Comparison of ENCODE assay signal across 30 mouse cellular contexts in genomic region chr12:111266592-111266991, GRCm38 (mm10). TPM values are rescaled to one million over a fixed set of nuclear protein-coding genes. Genes with fewer than 3 reads are reported as not detected.
DNase-seq lines count a peak whose midpoint lies in the region; ATAC-seq and TF ChIP-seq lines count a peak whose summit lies in the region.
"Had no signal": no experiment of that assay in that cellular context is flagged by ENCODE, and none has a peak within 500 bp of the region (broad histone marks: within the 10 kb centered on the region; RNA-seq: fewer than 3 reads in every experiment).

No protein-coding gene starts in this region.

- peaks cover 83% of the 10 kb centered on the region for H3K4me1 ChIP-seq in G1E (ENCODE audit: insufficient read depth, low read depth, low read length)
- H3K4me1 ChIP-seq in liver, embryonic 13.5 days (replicated peaks): peaks cover 61% of the 10 kb centered on the region
- H3K4me1 ChIP-seq in liver, embryonic 16.5 days (ENCODE audit: control insufficient read depth, low read depth, low read length): peaks cover 41% of the 10 kb centered on the region
- peaks cover 5% of the 10 kb centered on the region for H3K4me1 ChIP-seq in midbrain, embryonic 13.5 days (replicated peaks)
- H3K4me1 ChIP-seq: forebrain, embryonic 15.5 days had no signal

- H3K4me3 ChIP-seq in G1E (ENCODE audit: low read depth, low read length): no peak overlapping the region
- no peak overlapping the region for H3K4me3 ChIP-seq in liver, embryonic 13.5 days (replicated peaks)
- no peak overlapping the region for H3K4me3 ChIP-seq in liver, embryonic 16.5 days (ENCODE audit: low read depth, low read length)
- no peak overlapping the region for H3K4me3 ChIP-seq in midbrain, embryonic 13.5 days (replicated peaks)
- H3K4me3 ChIP-seq: embryonic facial prominence, embryonic 10.5 days; embryonic facial prominence, embryonic 13.5 days; erythroblast, embryonic 14.5 days; forebrain, embryonic 12.5 days; forebrain, embryonic 15.5 days; heart, adult 2 months; heart, embryonic 10.5 days; heart, embryonic 13.5 days; hindbrain, embryonic 10.5 days; hindbrain, embryonic 13.5 days had no signal

- H3K4me2 ChIP-seq in liver, embryonic 13.5 days: peak overlapping the region; percentile 42
- H3K4me2 ChIP-seq in liver, embryonic 16.5 days (ENCODE audit: low read depth, low read length): peak overlapping the region; percentile 11; the same call in 1 of the 2 replicates
- no peak overlapping the region for H3K4me2 ChIP-seq in midbrain, embryonic 13.5 days (replicated peaks)
- H3K4me2 ChIP-seq: embryonic facial prominence, embryonic 13.5 days; forebrain, embryonic 12.5 days; forebrain, embryonic 15.5 days; heart, embryonic 13.5 days; hindbrain, embryonic 13.5 days had no signal

- peaks cover 11% of the 10 kb centered on the region; the same call in 1 of the 2 replicates for H3K27me3 ChIP-seq in G1E (ENCODE audit: insufficient read depth, low read length)
- H3K27me3 ChIP-seq in liver, embryonic 13.5 days: peaks cover 31% of the 10 kb centered on the region
- peaks cover 19% of the 10 kb centered on the region for H3K27me3 ChIP-seq in liver, embryonic 16.5 days (ENCODE audit: control insufficient read depth, insufficient read depth, low read depth, low read length)
- peaks cover 27% of the 10 kb centered on the region for H3K27me3 ChIP-seq in midbrain, embryonic 13.5 days
- H3K27me3 ChIP-seq: CH12.LX had no signal

- H3K27ac ChIP-seq in liver, embryonic 13.5 days: peak overlapping the region; percentile 79; the same call in 1 of the 2 replicates
- peak overlapping the region; percentile 46 for H3K27ac ChIP-seq in liver, embryonic 16.5 days (ENCODE audit: low read length)
- no peak overlapping the region for H3K27ac ChIP-seq in midbrain, embryonic 13.5 days
- H3K27ac ChIP-seq: embryonic facial prominence, embryonic 10.5 days; embryonic facial prominence, embryonic 13.5 days; forebrain, embryonic 12.5 days; forebrain, embryonic 15.5 days; heart, adult 2 months; heart, embryonic 10.5 days; heart, embryonic 13.5 days; hindbrain, embryonic 10.5 days; hindbrain, embryonic 13.5 days had no signal

- WGBS in liver, embryonic 13.5 days (ENCODE audit: insufficient replicate concordance): 28% methylated on average over 12 of the region's 12 CpGs
- 28% methylated on average over 12 of the region's 12 CpGs for WGBS in liver, embryonic 16.5 days (ENCODE audit: insufficient replicate concordance)
- 71% methylated on average over 12 of the region's 12 CpGs for WGBS in midbrain, embryonic 13.5 days

- ATAC-seq in G1E (ENCODE audit: extremely low read depth, insufficient number of reproducible peaks, low FRiP score, poor library complexity, severe bottlenecking): peak; percentile 77
- ATAC-seq in liver, embryonic 13.5 days (ENCODE audit: low read depth): peak; percentile 62
- ATAC-seq in liver, embryonic 16.5 days (ENCODE audit: low read depth): peak; percentile 52
- ATAC-seq in CD4-positive, CD25-positive, alpha-beta regulatory T cell, adult 4 months: no peak
- ATAC-seq in cerebellum, adult (ENCODE audit: insufficient number of reproducible peaks, low FRiP score, low TSS enrichment): no peak
- ATAC-seq in midbrain, embryonic 13.5 days: no peak
- ATAC-seq: forebrain, embryonic 15.5 days; hindbrain, embryonic 16.5 days had no signal

- H3K9ac ChIP-seq in liver, embryonic 13.5 days: no peak overlapping the region
- no peak overlapping the region for H3K9ac ChIP-seq in liver, embryonic 16.5 days (ENCODE audit: low read depth, low read length)
- H3K9ac ChIP-seq in midbrain, embryonic 13.5 days (replicated peaks): no peak overlapping the region
- H3K9ac ChIP-seq: embryonic facial prominence, embryonic 13.5 days; forebrain, embryonic 12.5 days; forebrain, embryonic 15.5 days; heart, embryonic 13.5 days; hindbrain, embryonic 13.5 days had no signal

- peaks cover 3% of the 10 kb centered on the region for H3K9me3 ChIP-seq in G1E (replicated peaks)
- H3K9me3 ChIP-seq in liver, embryonic 13.5 days (replicated peaks): no peaks in the 10 kb centered on the region
- no peaks in the 10 kb centered on the region for H3K9me3 ChIP-seq in liver, embryonic 16.5 days (replicated peaks; ENCODE audit: control insufficient read depth, low read length)
- no peaks in the 10 kb centered on the region for H3K9me3 ChIP-seq in midbrain, embryonic 13.5 days
- H3K9me3 ChIP-seq: embryonic facial prominence, embryonic 10.5 days; embryonic facial prominence, embryonic 13.5 days; forebrain, embryonic 12.5 days; forebrain, embryonic 15.5 days; heart, embryonic 10.5 days; heart, embryonic 13.5 days; hindbrain, embryonic 10.5 days; hindbrain, embryonic 13.5 days had no signal

- no peak for TF ChIP-seq CTCF in G1E (IDR thresholded peaks at IDR 0.05; ENCODE audit: low read depth, low read length)

- DNase-seq in G1E (ENCODE audit: low spot score) (peak; percentile 49), liver (peak; percentile 48)
- peak; percentile 33 for DNase-seq in liver, embryonic 13.5 days
- DNase-seq in left cerebral cortex, adult 18-20 months (ENCODE audit: low spot score in 2 of 2): no peak
- DNase-seq: adrenal gland, adult 8-10 months; adrenal gland, postnatal 25 days; cerebellum, adult 11-12 months; cerebellum, adult 8-10 months; cerebellum, postnatal 36 days; embryo, embryonic 11 days; gastrocnemius, postnatal 10 days; gastrocnemius, postnatal 36 days; heart, adult 2 months; heart, postnatal 14 days had no signal

- H3K36me3 ChIP-seq in G1E (replicated peaks): no peaks in the 10 kb centered on the region
- 0 out of 2 replicates have a peak, but pooled peaks cover 8% of the 10 kb centered on the region for H3K36me3 ChIP-seq in liver, embryonic 13.5 days
- no peaks in the 10 kb centered on the region for H3K36me3 ChIP-seq in liver, embryonic 16.5 days (ENCODE audit: control insufficient read depth, insufficient read depth)
- H3K36me3 ChIP-seq in midbrain, embryonic 13.5 days: peaks cover 33% of the 10 kb centered on the region

RNA-seq across cellular contexts. Expression of gene Amn, which starts 4.3 kb away (rescaled TPM):
- total RNA-seq in G1E (2014; fragmentation: Nextera tagmentation) (not detected in 2 replicates), G1E (2017) (not detected in 2 replicates)
- polyA plus RNA-seq in G1E (2012): 0.16 and 0.17 TPM in 2 replicates
- polyA plus RNA-seq in liver, embryonic 13.5 days (2015; fragmentation: Nextera tagmentation; extraction: Ambion mirVana): 1.4 and 1.5 TPM in 2 replicates
- polyA plus RNA-seq in liver, embryonic 16.5 days (2015; fragmentation: Nextera tagmentation; extraction: Ambion mirVana): 1.3 and 2.2 TPM in 2 replicates
- not detected for polyA plus RNA-seq in CD4-positive, CD25-positive, alpha-beta regulatory T cell, adult 4 months (2017; shearing (Covaris generic))
- total RNA-seq in left cerebral cortex, adult 18-20 months (2021): 1 to 10 TPM; 9.1 to 9.7 TPM
- polyA plus RNA-seq in midbrain, embryonic 13.5 days (2015; fragmentation: Nextera tagmentation; extraction: Ambion mirVana): 1.9 and 2.0 TPM in 2 replicates
- total RNA-seq: gastrocnemius, adult 18-20 months; gastrocnemius, postnatal 36 days; heart, adult 2 months; heart, postnatal 14 days had no signal
- polyA plus RNA-seq: heart, adult 2 months had no signal

Comparison
In these comparisons a context has a peak if more than half of its experiments do, and no peak if none do; other contexts are left out.
1. ATAC-seq: peak in G1E (single experiment), liver, embryonic 13.5 days (single experiment) and liver, embryonic 16.5 days (single experiment); none in CD4-positive, CD25-positive, alpha-beta regulatory T cell, adult 4 months (single experiment), cerebellum, adult (single experiment) and midbrain, embryonic 13.5 days (single experiment).
2. DNase-seq: peak in G1E (single experiment), liver (single experiment) and liver, embryonic 13.5 days (single experiment); none in left cerebral cortex, adult 18-20 months (0 of 2).